Mouse (Mus musculus) forebrain, embryonic 13.5 days (tissue): ENCODE measurements at regions not wholly inside any gene's neighbourhood (a gene's known extent, or its start where the extent isn't known, plus 50 kb on each side); places are given as distances from the start of the nearest gene placed in this dataset.

Source experiments
- ATAC-seq: fragments of 200-750 bp; cut with Nextera tagmentation; 2 replicates; pipeline ENCODE4 v1.8.0; 2017
- H3K27ac ChIP-seq: fragments of 300-500 bp; sonication (generic); 2 replicates; pipeline ENCODE4 v1.5.1; 2015; ENCODE audit warnings: inconsistent platforms, mild to moderate bottlenecking, moderate library complexity
- H3K27me3 ChIP-seq: fragments of 300-500 bp; sonication (generic); 2 replicates; pipeline ENCODE4 v1.6.1; 2015; ENCODE audit warnings: mild to moderate bottlenecking, inconsistent platforms
- H3K36me3 ChIP-seq: fragments of 300-500 bp; sonication (generic); 2 replicates; pipeline ENCODE4 v1.6.1; 2015; ENCODE audit warnings: mild to moderate bottlenecking, inconsistent platforms; ENCODE audit not compliant: poor library complexity, severe bottlenecking
- H3K4me1 ChIP-seq: fragments of 300-500 bp; sonication (generic); 2 replicates; pipeline ENCODE4 v1.6.1; 2015; ENCODE audit warnings: inconsistent platforms
- H3K4me2 ChIP-seq: fragments of 300-500 bp; sonication (generic); 2 replicates; pipeline ENCODE4 v1.6.1; 2015; ENCODE audit warnings: inconsistent platforms, mild to moderate bottlenecking, moderate library complexity
- H3K4me3 ChIP-seq: fragments of 300-500 bp; sonication (generic); 2 replicates; pipeline ENCODE4 v1.5.1; 2015; ENCODE audit warnings: mild to moderate bottlenecking, inconsistent platforms
- H3K9ac ChIP-seq: fragments of 300-500 bp; sonication (generic); 2 replicates; pipeline ENCODE4 v1.6.1; 2015; ENCODE audit warnings: mild to moderate bottlenecking, inconsistent platforms
- H3K9me3 ChIP-seq: fragments of 300-500 bp; sonication (generic); replicated peaks from 2 replicates; pipeline ENCODE4 v1.6.1; 2016; ENCODE audit warnings: inconsistent platforms
- WGBS: fragments of 180-500 bp; shearing (Covaris S2); methylation state at CpG from one replicate; pipeline ENCODE4 v1.1.7; 2015; 5-methylcytosine and 5-hydroxymethylcytosine counted together

DNA sequence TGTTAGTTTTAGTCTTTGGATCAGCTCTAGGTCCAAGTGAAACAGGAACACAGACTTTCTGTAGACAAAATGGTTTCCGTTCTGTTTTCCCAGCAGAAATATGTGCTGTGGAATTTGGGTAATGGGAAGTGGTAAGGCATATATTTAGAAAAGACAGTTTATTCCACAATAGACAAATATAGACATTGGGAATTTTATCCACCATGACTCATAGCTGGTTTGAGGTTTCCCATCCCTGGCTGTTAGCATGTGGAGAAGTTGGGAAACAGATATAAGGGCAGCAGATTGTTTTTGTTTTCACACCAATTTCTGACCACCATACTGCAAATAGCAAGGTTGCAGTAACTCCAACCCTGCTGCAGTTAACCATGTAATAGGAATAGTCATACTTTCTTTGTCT is 385.0 kb upstream of the Adam34 start:
- ATAC-seq, result no peak
- H3K9ac ChIP-seq, result no peak overlapping the region
- H3K27me3 ChIP-seq, result no peaks in the 10 kb centered on the region
- no peak overlapping the region for H3K4me2 ChIP-seq
- WGBS, result 91% methylated on average over 1 of the region's 1 CpGs
- H3K4me1 ChIP-seq, result no peaks in the 10 kb centered on the region
- no peak overlapping the region for H3K4me3 ChIP-seq
- H3K36me3 ChIP-seq, result no peaks in the 10 kb centered on the region
- H3K27ac ChIP-seq, result no peak overlapping the region
- H3K9me3 ChIP-seq, result no peaks in the 10 kb centered on the region

DNA sequence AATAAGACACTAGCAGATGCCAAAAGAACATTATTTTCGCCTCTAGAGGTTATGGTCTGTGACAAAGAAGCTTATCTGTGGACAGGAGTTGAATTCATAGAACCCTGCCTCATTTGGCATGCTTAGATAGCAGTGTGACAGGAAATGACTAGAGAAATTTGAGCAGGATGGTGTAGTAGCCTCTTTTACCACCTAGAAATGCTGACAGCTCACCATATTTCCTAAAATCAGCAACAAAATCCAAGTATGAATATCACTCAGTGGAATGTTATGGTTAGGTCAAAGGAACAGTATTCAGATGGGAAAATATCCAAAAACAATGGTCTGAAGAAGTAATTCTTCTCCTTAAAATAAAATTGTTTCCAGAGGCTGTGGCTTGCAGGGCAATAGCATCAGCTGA is 383.6 kb upstream of the Adam34 start:
- no peak overlapping the region for H3K4me2 ChIP-seq
- no peaks in the 10 kb centered on the region for H3K9me3 ChIP-seq
- no peak for ATAC-seq
- H3K9ac ChIP-seq, result no peak overlapping the region
- 78% methylated on average over 1 of the region's 1 CpGs for WGBS
- H3K4me3 ChIP-seq, result no peak overlapping the region
- H3K27me3 ChIP-seq, result no peaks in the 10 kb centered on the region
- H3K36me3 ChIP-seq, result no peaks in the 10 kb centered on the region
- no peaks in the 10 kb centered on the region for H3K4me1 ChIP-seq
- no peak overlapping the region for H3K27ac ChIP-seq

- H3K27me3 ChIP-seq, result no peaks in the 10 kb centered on the region
- H3K4me2 ChIP-seq, result no peak overlapping the region
- no peaks in the 10 kb centered on the region for H3K9me3 ChIP-seq
- H3K27ac ChIP-seq, result no peak overlapping the region
- no peaks in the 10 kb centered on the region for H3K4me1 ChIP-seq
- no peak overlapping the region for H3K4me3 ChIP-seq
- no peaks in the 10 kb centered on the region for H3K36me3 ChIP-seq
- WGBS, result 91% methylated on average over 4 of the region's 4 CpGs
- no peak overlapping the region for H3K9ac ChIP-seq
- ATAC-seq, result no peak
These were observed 372.2 kb upstream of the Adam34 start for GRCm38 (mm10) chr8:44082057-44082456.

DNA sequence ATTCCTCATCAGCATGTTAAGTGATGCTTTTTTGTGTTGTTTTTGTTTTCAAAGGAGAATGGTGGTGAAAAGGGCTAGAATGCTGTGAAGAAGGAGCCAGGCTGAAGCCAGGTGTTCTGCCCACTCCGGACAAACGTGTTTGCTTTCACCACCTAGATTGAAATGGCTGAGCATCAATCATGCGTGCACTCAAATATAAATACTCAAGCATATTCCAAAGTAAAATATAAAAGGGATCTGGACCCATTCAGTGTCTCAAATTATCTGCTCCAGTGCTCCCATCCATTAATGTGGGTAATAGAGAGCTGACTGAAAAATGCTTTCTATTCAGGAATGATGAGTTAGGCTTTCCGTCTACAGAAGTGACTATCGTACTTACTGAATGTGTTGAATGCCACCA is 349.0 kb upstream of the Adam34 start:
- Histone ChIP-seq H3K4me2 (no peak overlapping the region), H3K9ac (no peak overlapping the region), H3K4me3 (no peak overlapping the region), H3K27ac (no peak overlapping the region), H3K36me3 (no peaks in the 10 kb centered on the region), H3K27me3 (no peaks in the 10 kb centered on the region), H3K4me1 (0 out of 2 replicates have a peak, but pooled peaks cover 8% of the 10 kb centered on the region), H3K9me3 (no peaks in the 10 kb centered on the region)
- ATAC-seq, result peak; percentile 50; the same call in 1 of the 2 replicates
- WGBS, result 6% methylated on average over 5 of the region's 5 CpGs

DNA sequence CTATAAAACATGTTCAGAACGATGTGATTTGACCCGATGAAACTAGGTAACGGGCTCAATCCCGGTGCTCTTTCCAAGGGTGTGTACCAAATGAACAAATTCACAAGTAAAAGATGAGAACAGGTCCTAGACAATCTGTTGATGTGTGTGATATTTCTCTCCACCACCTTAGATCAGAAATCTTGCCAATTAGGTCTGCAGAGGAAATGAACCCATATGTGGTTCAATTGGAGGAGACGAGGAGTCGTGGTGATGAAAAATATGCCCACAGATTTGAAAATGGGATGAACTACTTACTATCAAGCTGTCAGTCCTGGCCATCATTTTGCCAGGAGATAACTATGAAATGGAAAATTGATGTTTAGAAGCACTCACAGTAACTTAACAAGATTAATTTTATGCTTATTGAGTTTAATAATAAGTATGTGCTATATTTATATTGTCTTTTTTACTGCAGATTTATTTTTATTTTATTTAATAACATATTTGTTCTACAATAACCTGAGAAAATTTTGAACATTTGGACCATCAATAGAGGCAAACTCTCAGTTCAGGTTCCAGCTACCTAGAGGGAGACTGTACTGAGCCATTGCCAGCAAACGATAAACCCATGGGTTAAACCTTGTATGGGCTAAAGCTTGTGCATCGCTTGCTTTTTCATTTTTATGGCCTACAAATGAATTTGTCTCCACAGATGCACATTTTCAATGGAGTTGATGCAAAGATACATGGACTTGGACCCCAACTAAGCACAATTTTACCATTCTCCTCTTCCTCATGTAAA is 332.9 kb upstream of the Adam34 start:
- H3K27ac ChIP-seq, result no peak overlapping the region
- no peak for ATAC-seq
- H3K4me2 ChIP-seq, result no peak overlapping the region
- no peak overlapping the region for H3K9ac ChIP-seq
- no peak overlapping the region for H3K4me3 ChIP-seq
- no peaks in the 10 kb centered on the region for H3K9me3 ChIP-seq
- H3K36me3 ChIP-seq, result no peaks in the 10 kb centered on the region
- no peaks in the 10 kb centered on the region for H3K27me3 ChIP-seq
- no peaks in the 10 kb centered on the region for H3K4me1 ChIP-seq
- WGBS, result 94% methylated on average over 8 of the region's 8 CpGs

- ATAC-seq, result no peak
- Histone ChIP-seq H3K27ac (no peak overlapping the region), H3K4me2 (no peak overlapping the region), H3K4me1 (no peaks in the 10 kb centered on the region), H3K9ac (no peak overlapping the region), H3K36me3 (no peaks in the 10 kb centered on the region), H3K27me3 (no peaks in the 10 kb centered on the region), H3K9me3 (no peaks in the 10 kb centered on the region), H3K4me3 (no peak overlapping the region)
- 84% methylated on average over 4 of the region's 4 CpGs for WGBS
These were observed 324.4 kb upstream of the Adam34 start for GRCm38 (mm10) chr8:44034211-44034610.

GRCm38 (mm10) chr8:44031376-44031775 is 321.5 kb upstream of the Adam34 start:
- no peak overlapping the region for H3K27ac ChIP-seq
- H3K4me3 ChIP-seq, result no peak overlapping the region
- H3K9ac ChIP-seq, result no peak overlapping the region
- no peaks in the 10 kb centered on the region for H3K4me1 ChIP-seq
- H3K36me3 ChIP-seq, result no peaks in the 10 kb centered on the region
- ATAC-seq, result no peak
- no peaks in the 10 kb centered on the region for H3K9me3 ChIP-seq
- no peak overlapping the region for H3K4me2 ChIP-seq
- WGBS, result 88% methylated on average over 2 of the region's 2 CpGs
- no peaks in the 10 kb centered on the region for H3K27me3 ChIP-seq

- Histone ChIP-seq H3K27ac (no peak overlapping the region), H3K27me3 (no peaks in the 10 kb centered on the region), H3K4me1 (no peaks in the 10 kb centered on the region), H3K4me3 (no peak overlapping the region), H3K9ac (no peak overlapping the region), H3K36me3 (no peaks in the 10 kb centered on the region), H3K9me3 (no peaks in the 10 kb centered on the region), H3K4me2 (no peak overlapping the region)
- ATAC-seq, result no peak
These were observed 321.1 kb upstream of the Adam34 start for GRCm38 (mm10) chr8:44030972-44031371.

DNA sequence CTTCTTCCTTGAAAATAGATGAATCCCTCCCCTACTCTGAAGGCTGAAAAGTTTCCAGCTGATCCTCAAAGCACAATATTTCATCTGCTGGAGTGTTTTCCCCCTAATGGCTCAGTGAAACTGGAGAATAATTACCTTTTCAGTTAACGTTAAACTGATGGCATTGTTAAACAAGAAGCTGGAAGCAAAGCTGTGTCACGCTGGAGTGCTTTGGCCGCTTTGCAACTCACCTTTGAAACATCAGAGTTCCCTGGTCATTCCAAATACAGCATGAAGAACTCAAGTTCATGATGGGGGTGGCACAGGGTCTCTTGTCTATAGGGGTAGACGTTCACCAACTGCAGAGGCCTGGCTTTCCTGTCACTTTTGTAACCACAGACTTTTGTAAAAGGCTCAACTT is 317.9 kb upstream of the Adam34 start:
- Histone ChIP-seq H3K9ac (no peak overlapping the region), H3K27ac (no peak overlapping the region), H3K4me3 (no peak overlapping the region), H3K36me3 (no peaks in the 10 kb centered on the region), H3K4me1 (no peaks in the 10 kb centered on the region), H3K9me3 (no peaks in the 10 kb centered on the region), H3K4me2 (no peak overlapping the region), H3K27me3 (no peaks in the 10 kb centered on the region)
- no peak for ATAC-seq
- WGBS, result 68% methylated on average over 4 of the region's 4 CpGs

- H3K27ac ChIP-seq, result no peak overlapping the region
- no peaks in the 10 kb centered on the region for H3K27me3 ChIP-seq
- H3K4me2 ChIP-seq, result no peak overlapping the region
- no peak overlapping the region for H3K4me3 ChIP-seq
- no peaks in the 10 kb centered on the region for H3K36me3 ChIP-seq
- H3K9ac ChIP-seq, result no peak overlapping the region
- no peaks in the 10 kb centered on the region for H3K9me3 ChIP-seq
- H3K4me1 ChIP-seq, result no peaks in the 10 kb centered on the region
- ATAC-seq, result no peak
- WGBS, result 26% methylated on average over 3 of the region's 3 CpGs
These were observed 316.1 kb upstream of the Adam34 start for GRCm38 (mm10) chr8:44025926-44026325.

DNA sequence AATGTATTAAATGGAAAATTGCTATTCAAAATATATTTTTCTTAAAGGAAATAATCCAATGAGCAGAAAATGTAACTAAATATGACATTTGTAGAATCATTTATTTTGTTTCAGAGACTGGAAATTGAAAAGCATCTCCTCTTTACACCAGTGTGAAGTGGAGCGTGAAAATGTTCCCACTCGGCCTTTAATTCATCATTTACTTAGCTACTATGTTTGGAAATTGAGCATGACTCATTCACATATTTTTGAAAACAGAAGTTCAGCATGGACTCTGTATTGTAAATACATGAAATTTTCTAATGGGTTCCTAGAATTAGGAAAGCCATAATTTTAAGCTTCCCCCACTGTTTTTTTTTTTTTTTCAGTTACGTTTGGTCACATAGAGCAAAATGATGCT is 314.2 kb upstream of the Adam34 start:
- Histone ChIP-seq H3K4me2 (no peak overlapping the region), H3K4me1 (no peaks in the 10 kb centered on the region), H3K36me3 (no peaks in the 10 kb centered on the region), H3K9me3 (no peaks in the 10 kb centered on the region), H3K27me3 (no peaks in the 10 kb centered on the region), H3K4me3 (no peak overlapping the region), H3K27ac (no peak overlapping the region), H3K9ac (no peak overlapping the region)
- 78% methylated on average over 3 of the region's 3 CpGs for WGBS
- ATAC-seq, result no peak
